Mouse (Mus musculus): Measurements from ENCODE around the gene Prep. TPM values are rescaled to one million over a fixed set of nuclear protein-coding genes. Genes with fewer than 3 reads are reported as not detected.

Gene Prep
- polyA plus RNA-seq, 1 experiment from 2014 or later = 7.5 TPM

- 54% methylated on average over 7 of the region's 7 CpGs for WGBS (ENCODE audit: missing documents)
Measured at GRCm38 (mm10) chr10:45216676-45217075, 149.7 kb downstream of the Prep start.

More at GRCm38 (mm10) chr10:45216676-45217075, 149.7 kb downstream of the Prep start:
- Histone ChIP-seq H3K4me3 (ENCODE audit: inconsistent target) (no peak overlapping the region), H3K36me3 (ENCODE audit: inconsistent target) (no peaks in the 10 kb centered on the region), H3K79me2 (ENCODE audit: inconsistent target) (no peaks in the 10 kb centered on the region), H3K27ac (no peak overlapping the region)

Other genes starting within 250 kb of the Prep start
- gene Popdc3, start 110.9 kb downstream of the Prep start, polyA plus RNA-seq (2018) = not detected in 3 replicates

Data from macrophage (primary cell).